Mouse (Mus musculus): ENCODE measurements at regions not wholly inside any gene's neighbourhood (a gene's known extent, or its start where the extent isn't known, plus 50 kb on each side); places are given as distances from the start of the nearest gene placed in this dataset.

- Histone ChIP-seq H3K9ac (ENCODE audit: low read length) (no peak overlapping the region), H3K4me2 (ENCODE audit: low read depth) (no peak overlapping the region), H3K4me1 (ENCODE audit: control insufficient read depth, insufficient read depth, low read length) (peaks cover 7% of the 10 kb centered on the region; the same call in 1 of the 2 replicates), H3K36me3 (ENCODE audit: control insufficient read depth, insufficient read depth, low read length) (no peaks in the 10 kb centered on the region), H3K27me3 (ENCODE audit: control insufficient read depth, insufficient read depth, low read length) (no peaks in the 10 kb centered on the region), H3K9me3 (ENCODE audit: control insufficient read depth, low read length) (no peaks in the 10 kb centered on the region), H3K4me3 (ENCODE audit: low read depth, low read length) (no peak overlapping the region), H3K27ac (ENCODE audit: low read depth, low read length) (no peak overlapping the region)
- 84% methylated on average over 8 of the region's 8 CpGs for WGBS
- no peak for ATAC-seq (ENCODE audit: insufficient read depth, low FRiP score, low TSS enrichment)
- DNase-seq (ENCODE audit: low spot score) = no peak
Measured at GRCm38 (mm10) chr13:71108175-71108574, 266.6 kb upstream of the Adamts16 start.

DNA sequence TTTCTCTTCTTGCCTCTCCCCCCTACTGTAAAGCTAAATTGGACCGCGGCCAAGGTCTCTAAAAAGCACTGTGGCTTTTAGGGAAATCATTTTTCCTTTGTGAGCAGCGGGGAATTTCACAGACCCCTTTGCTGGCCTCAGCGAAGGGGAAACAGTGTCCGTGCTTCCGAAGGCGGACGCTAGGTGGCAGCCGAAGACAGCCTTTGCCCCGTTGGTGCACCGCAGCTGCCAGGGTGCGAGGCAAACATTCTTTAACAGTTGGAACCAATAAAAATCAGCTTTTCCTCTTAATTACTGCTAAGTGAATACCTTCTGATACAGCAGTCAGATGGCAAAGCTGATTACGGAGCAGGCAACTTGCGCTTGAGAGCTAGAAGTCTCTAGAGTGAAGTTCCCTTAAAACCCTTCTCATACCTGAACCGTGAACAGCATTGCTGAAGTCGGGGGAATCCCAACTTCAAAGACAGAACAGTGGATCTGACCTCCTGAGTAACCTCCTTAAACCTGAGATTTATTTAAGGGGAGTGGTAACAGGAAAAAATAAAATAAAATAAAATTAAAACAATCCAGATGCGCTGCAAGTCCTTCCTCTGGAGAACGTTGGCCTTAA is 263.7 kb upstream of the Adamts16 start:
- peak; percentile 61; the same call in 1 of the 2 replicates for ATAC-seq (ENCODE audit: insufficient read depth, low FRiP score, low TSS enrichment)
- peak overlapping the region; percentile 58 for H3K4me2 ChIP-seq (ENCODE audit: low read depth)
- 13% methylated on average over 18 of the region's 18 CpGs for WGBS
- peak; percentile 90 for DNase-seq (ENCODE audit: low spot score)
- H3K27me3 ChIP-seq (ENCODE audit: control insufficient read depth, insufficient read depth, low read length) = no peaks in the 10 kb centered on the region
- peak overlapping the region; percentile 29 for H3K4me3 ChIP-seq (ENCODE audit: low read depth, low read length)
- H3K27ac ChIP-seq (ENCODE audit: low read depth, low read length) = no peak overlapping the region
- H3K36me3 ChIP-seq (ENCODE audit: control insufficient read depth, insufficient read depth, low read length) = no peaks in the 10 kb centered on the region
- H3K9ac ChIP-seq (ENCODE audit: low read length) = peak overlapping the region; percentile 53
- H3K4me1 ChIP-seq (ENCODE audit: control insufficient read depth, insufficient read depth, low read length) = peaks cover 7% of the 10 kb centered on the region; the same call in 1 of the 2 replicates
- H3K9me3 ChIP-seq (ENCODE audit: control insufficient read depth, low read length) = no peaks in the 10 kb centered on the region

DNA sequence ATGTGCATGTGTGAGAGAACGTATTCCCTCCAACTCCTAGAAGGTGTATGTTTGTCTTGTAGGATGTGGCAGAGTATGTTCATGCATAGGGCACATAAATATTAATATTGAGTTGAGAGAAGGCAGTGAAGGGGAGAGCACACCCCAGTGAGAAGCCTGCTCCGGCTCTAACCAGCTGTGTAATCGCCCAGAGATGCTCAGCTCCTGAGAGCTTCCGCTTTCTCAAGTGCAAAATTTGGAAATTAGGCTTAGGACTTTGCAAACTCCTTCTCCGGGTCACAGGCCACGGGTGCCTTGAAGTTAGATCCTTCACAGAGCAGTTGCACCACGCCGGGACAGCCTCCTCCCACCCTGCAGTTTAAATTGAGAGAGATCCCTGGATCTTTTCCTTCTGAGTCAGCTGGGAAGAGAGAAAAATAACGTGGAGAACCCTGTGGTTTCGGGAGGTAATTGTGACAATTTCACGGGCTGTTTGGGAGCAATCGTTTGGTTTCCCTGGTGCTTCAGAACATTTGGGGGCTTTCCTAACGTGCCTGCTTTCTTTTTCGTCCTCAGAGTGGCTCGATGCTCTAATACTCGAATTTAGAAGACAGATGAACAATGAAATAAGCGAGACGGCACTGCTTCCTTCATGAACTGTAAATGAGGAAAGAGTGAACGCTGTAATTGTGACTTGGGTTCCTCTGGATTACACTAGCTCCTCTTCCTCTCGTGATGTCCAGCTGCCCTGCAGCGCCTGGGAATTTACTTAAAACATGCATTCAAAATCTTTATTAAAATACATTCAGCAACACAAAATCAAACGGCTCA is 263.0 kb upstream of the Adamts16 start:
- Histone ChIP-seq H3K27ac (ENCODE audit: low read depth, low read length) (no peak overlapping the region), H3K36me3 (ENCODE audit: control insufficient read depth, insufficient read depth, low read length) (no peaks in the 10 kb centered on the region), H3K4me1 (ENCODE audit: control insufficient read depth, insufficient read depth, low read length) (peaks cover 7% of the 10 kb centered on the region; the same call in 1 of the 2 replicates), H3K4me3 (ENCODE audit: low read depth, low read length) (peak overlapping the region; percentile 29), H3K9ac (ENCODE audit: low read length) (peak overlapping the region; percentile 53), H3K4me2 (ENCODE audit: low read depth) (peak overlapping the region; percentile 58), H3K9me3 (ENCODE audit: control insufficient read depth, low read length) (no peaks in the 10 kb centered on the region), H3K27me3 (ENCODE audit: control insufficient read depth, insufficient read depth, low read length) (no peaks in the 10 kb centered on the region)
- peak; percentile 26 for DNase-seq (ENCODE audit: low spot score)
- no peak; the same call in 1 of the 2 replicates for ATAC-seq (ENCODE audit: insufficient read depth, low FRiP score, low TSS enrichment)
- 19% methylated on average over 22 of the region's 22 CpGs for WGBS

- Histone ChIP-seq H3K27ac (ENCODE audit: low read depth, low read length) (no peak overlapping the region), H3K36me3 (ENCODE audit: control insufficient read depth, insufficient read depth, low read length) (no peaks in the 10 kb centered on the region), H3K4me1 (ENCODE audit: control insufficient read depth, insufficient read depth, low read length) (no peaks in the 10 kb centered on the region), H3K4me3 (ENCODE audit: low read depth, low read length) (no peak overlapping the region), H3K27me3 (ENCODE audit: control insufficient read depth, insufficient read depth, low read length) (no peaks in the 10 kb centered on the region), H3K4me2 (ENCODE audit: low read depth) (no peak overlapping the region), H3K9ac (ENCODE audit: low read length) (no peak overlapping the region), H3K9me3 (ENCODE audit: control insufficient read depth, low read length) (no peaks in the 10 kb centered on the region)
- 48% methylated on average over 6 of the region's 6 CpGs for WGBS
- DNase-seq (ENCODE audit: low spot score) = no peak
- no peak for ATAC-seq (ENCODE audit: insufficient read depth, low FRiP score, low TSS enrichment)
Measured at GRCm38 (mm10) chr13:71084301-71084700, 242.7 kb upstream of the Adamts16 start.

GRCm38 (mm10) chr13:71075916-71076315 is 234.3 kb upstream of the Adamts16 start:
- H3K9ac ChIP-seq (ENCODE audit: low read length) = no peak overlapping the region
- no peaks in the 10 kb centered on the region for H3K27me3 ChIP-seq (ENCODE audit: control insufficient read depth, insufficient read depth, low read length)
- no peak overlapping the region for H3K27ac ChIP-seq (ENCODE audit: low read depth, low read length)
- H3K9me3 ChIP-seq (ENCODE audit: control insufficient read depth, low read length) = no peaks in the 10 kb centered on the region
- DNase-seq (ENCODE audit: low spot score) (no peak), ATAC-seq (ENCODE audit: insufficient read depth, low FRiP score, low TSS enrichment) (no peak)
- H3K4me2 ChIP-seq (ENCODE audit: low read depth) = no peak overlapping the region
- H3K4me1 ChIP-seq (ENCODE audit: control insufficient read depth, insufficient read depth, low read length) = no peaks in the 10 kb centered on the region
- H3K4me3 ChIP-seq (ENCODE audit: low read depth, low read length) = no peak overlapping the region
- 91% methylated on average over 4 of the region's 4 CpGs for WGBS
- no peaks in the 10 kb centered on the region for H3K36me3 ChIP-seq (ENCODE audit: control insufficient read depth, insufficient read depth, low read length)

DNA sequence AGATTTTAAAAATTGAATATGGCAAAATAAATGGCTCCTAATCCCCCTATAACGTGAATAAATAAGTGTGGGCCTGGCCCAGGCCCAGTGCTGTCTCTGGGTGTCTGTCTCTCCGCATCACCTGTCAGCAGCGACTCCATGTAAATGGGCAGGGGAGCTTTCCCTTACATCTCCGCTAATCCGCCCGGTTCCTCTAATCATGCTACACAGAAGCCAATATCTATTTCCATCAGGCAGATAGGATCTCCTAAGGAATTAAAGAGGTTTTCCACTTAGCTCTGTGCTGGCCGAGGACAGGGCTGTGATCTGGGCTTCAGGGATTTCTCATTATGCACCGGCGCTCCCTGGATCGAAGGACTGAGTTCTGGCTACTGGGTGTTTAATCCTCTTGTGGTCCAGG is 232.4 kb upstream of the Adamts16 start:
- no peak overlapping the region for H3K4me3 ChIP-seq (ENCODE audit: low read depth, low read length)
- no peak overlapping the region for H3K27ac ChIP-seq (ENCODE audit: low read depth, low read length)
- H3K27me3 ChIP-seq (ENCODE audit: control insufficient read depth, insufficient read depth, low read length) = no peaks in the 10 kb centered on the region
- 81% methylated on average over 10 of the region's 10 CpGs for WGBS
- DNase-seq (ENCODE audit: low spot score) (no peak), ATAC-seq (ENCODE audit: insufficient read depth, low FRiP score, low TSS enrichment) (no peak)
- H3K9ac ChIP-seq (ENCODE audit: low read length) = no peak overlapping the region
- H3K4me1 ChIP-seq (ENCODE audit: control insufficient read depth, insufficient read depth, low read length) = no peaks in the 10 kb centered on the region
- H3K9me3 ChIP-seq (ENCODE audit: control insufficient read depth, low read length) = no peaks in the 10 kb centered on the region
- no peaks in the 10 kb centered on the region for H3K36me3 ChIP-seq (ENCODE audit: control insufficient read depth, insufficient read depth, low read length)
- no peak overlapping the region for H3K4me2 ChIP-seq (ENCODE audit: low read depth)

DNA sequence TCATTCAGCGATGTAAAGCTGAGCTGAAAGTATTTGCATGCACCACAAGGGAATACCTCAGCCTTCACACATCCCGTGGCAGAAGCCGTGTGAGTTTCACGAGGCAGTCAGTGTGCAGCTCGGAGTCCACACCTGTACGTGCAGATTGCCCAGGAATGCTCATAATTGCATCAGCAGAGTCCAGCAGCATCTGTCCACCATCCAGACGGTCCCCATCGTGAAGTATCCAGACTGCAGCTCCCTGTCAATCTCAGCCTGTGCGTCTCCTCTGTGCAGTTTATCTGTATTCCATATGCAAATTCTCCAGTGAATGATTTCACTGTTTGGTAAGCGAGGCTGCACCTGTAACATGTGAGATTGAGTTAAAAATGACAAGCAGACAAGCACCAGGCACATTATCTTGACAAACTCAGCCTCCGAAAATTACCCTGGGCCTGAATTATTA is 227.2 kb upstream of the Adamts16 start:
- Histone ChIP-seq H3K4me2 (ENCODE audit: low read depth) (no peak overlapping the region), H3K27ac (ENCODE audit: low read depth, low read length) (no peak overlapping the region), H3K4me1 (ENCODE audit: control insufficient read depth, insufficient read depth, low read length) (peaks cover 11% of the 10 kb centered on the region), H3K4me3 (ENCODE audit: low read depth, low read length) (no peak overlapping the region), H3K9ac (ENCODE audit: low read length) (no peak overlapping the region), H3K27me3 (ENCODE audit: control insufficient read depth, insufficient read depth, low read length) (no peaks in the 10 kb centered on the region), H3K9me3 (ENCODE audit: control insufficient read depth, low read length) (no peaks in the 10 kb centered on the region), H3K36me3 (ENCODE audit: control insufficient read depth, insufficient read depth, low read length) (no peaks in the 10 kb centered on the region)
- no peak for ATAC-seq (ENCODE audit: insufficient read depth, low FRiP score, low TSS enrichment)
- DNase-seq (ENCODE audit: low spot score) = no peak
- 64% methylated on average over 11 of the region's 11 CpGs for WGBS

- Histone ChIP-seq H3K9ac (ENCODE audit: low read length) (no peak overlapping the region), H3K9me3 (ENCODE audit: control insufficient read depth, low read length) (no peaks in the 10 kb centered on the region), H3K4me1 (ENCODE audit: control insufficient read depth, insufficient read depth, low read length) (peaks cover 11% of the 10 kb centered on the region), H3K36me3 (ENCODE audit: control insufficient read depth, insufficient read depth, low read length) (no peaks in the 10 kb centered on the region), H3K4me3 (ENCODE audit: low read depth, low read length) (no peak overlapping the region), H3K27me3 (ENCODE audit: control insufficient read depth, insufficient read depth, low read length) (no peaks in the 10 kb centered on the region), H3K4me2 (ENCODE audit: low read depth) (no peak overlapping the region), H3K27ac (ENCODE audit: low read depth, low read length) (no peak overlapping the region)
- ATAC-seq (ENCODE audit: insufficient read depth, low FRiP score, low TSS enrichment) (no peak), DNase-seq (ENCODE audit: low spot score) (peak; percentile 43)
- WGBS = 40% methylated on average over 4 of the region's 4 CpGs
Measured at GRCm38 (mm10) chr13:71068011-71068410, 226.4 kb upstream of the Adamts16 start.

- WGBS = 84% methylated on average over 1 of the region's 1 CpGs
Measured at GRCm38 (mm10) chr13:71065568-71065967, 224.0 kb upstream of the Adamts16 start.

More at GRCm38 (mm10) chr13:71065568-71065967, 224.0 kb upstream of the Adamts16 start:
- no peaks in the 10 kb centered on the region for H3K36me3 ChIP-seq (ENCODE audit: control insufficient read depth, insufficient read depth, low read length)
- H3K9ac ChIP-seq (ENCODE audit: low read length) = no peak overlapping the region
- no peak overlapping the region for H3K27ac ChIP-seq (ENCODE audit: low read depth, low read length)
- H3K9me3 ChIP-seq (ENCODE audit: control insufficient read depth, low read length) = no peaks in the 10 kb centered on the region
- no peak for DNase-seq (ENCODE audit: low spot score)
- H3K4me3 ChIP-seq (ENCODE audit: low read depth, low read length) = no peak overlapping the region
- no peaks in the 10 kb centered on the region for H3K27me3 ChIP-seq (ENCODE audit: control insufficient read depth, insufficient read depth, low read length)
- no peak overlapping the region for H3K4me2 ChIP-seq (ENCODE audit: low read depth)
- peaks cover 11% of the 10 kb centered on the region for H3K4me1 ChIP-seq (ENCODE audit: control insufficient read depth, insufficient read depth, low read length)
- ATAC-seq (ENCODE audit: insufficient read depth, low FRiP score, low TSS enrichment) = no peak
